Mouse (Mus musculus) embryonic facial prominence, embryonic 11.5 days (tissue): ENCODE measurements around the gene Psme1. TPM values are rescaled to one million over a fixed set of nuclear protein-coding genes. Genes with fewer than 3 reads are reported as not detected.
A peak's percentile ranks its signal among the peaks of the same experiment; 100 is the strongest.

Experiments
- ATAC-seq: fragments of 200-750 bp; cut with Nextera tagmentation; replicated peaks from 2 replicates; pipeline ENCODE4 v1.8.0; 2017; ENCODE audit warnings: low read depth; ENCODE audit not compliant: insufficient number of reproducible peaks, low FRiP score, low TSS enrichment
- DNase-seq: peaks from one replicate; pipeline ENCODE4 v3.0.0-alpha.2; 2015; ENCODE audit warnings: low spot score
- H3K27ac ChIP-seq: fragments of 300-500 bp; sonication (generic); replicated peaks from 2 replicates; pipeline ENCODE4 v1.5.1; 2014; ENCODE audit warnings: mild to moderate bottlenecking, low read depth, low read length, control low read depth
- H3K27me3 ChIP-seq: fragments of 300-500 bp; sonication (generic); 2 replicates; pipeline ENCODE4 v1.6.1; 2014; ENCODE audit warnings: mild to moderate bottlenecking, low read length, moderate library complexity, mixed read lengths; ENCODE audit not compliant: control insufficient read depth, insufficient read depth
- H3K36me3 ChIP-seq: fragments of 300-500 bp; sonication (generic); replicated peaks from 2 replicates; pipeline ENCODE4 v1.6.1; 2014; ENCODE audit warnings: low read depth, mild to moderate bottlenecking, low read length, moderate library complexity, mixed read lengths; ENCODE audit not compliant: control insufficient read depth, insufficient read depth
- H3K4me1 ChIP-seq: fragments of 300-500 bp; sonication (generic); 2 replicates; pipeline ENCODE4 v1.6.1; 2014; ENCODE audit warnings: low read length, mixed read lengths; ENCODE audit not compliant: control insufficient read depth, insufficient read depth
- H3K4me2 ChIP-seq: fragments of 300-500 bp; sonication (generic); 2 replicates; pipeline ENCODE4 v1.6.1; 2014; ENCODE audit warnings: low read depth, mild to moderate bottlenecking, control low read depth, low read length, moderate library complexity
- H3K4me3 ChIP-seq: fragments of 300-500 bp; sonication (generic); 2 replicates; pipeline ENCODE4 v1.5.1; 2014; ENCODE audit warnings: low read depth, low read length, control low read depth
- H3K9ac ChIP-seq: fragments of 300-500 bp; sonication (generic); replicated peaks from 2 replicates; pipeline ENCODE4 v1.6.1; 2014; ENCODE audit warnings: mild to moderate bottlenecking, control low read depth, low read length
- H3K9me3 ChIP-seq: fragments of 300-500 bp; sonication (generic); replicated peaks from 2 replicates; pipeline ENCODE4 v1.6.1; 2016; ENCODE audit warnings: mild to moderate bottlenecking, low read length, inconsistent platforms, mixed read lengths; ENCODE audit not compliant: control insufficient read depth
- WGBS: fragments of 180-500 bp; shearing (Covaris S2); extraction: QIAGEN DNeasy Blood & Tissue Kit; methylation state at CpG from one replicate; pipeline ENCODE4 v1.1.7; 2014; 5-methylcytosine and 5-hydroxymethylcytosine counted together
- polyA plus RNA-seq: library from polyadenylated mRNA; unstranded; fragments of >200 nt; fragmentation: Nextera tagmentation; extraction: Ambion mirVana; gene quantifications from 2 replicates; pipeline ENCODE4 v1.2.1, GENCODE M21; 2014

Gene Psme1
- polyA plus RNA-seq, 1 experiment from 2014 or later = 139 TPM

DNA sequence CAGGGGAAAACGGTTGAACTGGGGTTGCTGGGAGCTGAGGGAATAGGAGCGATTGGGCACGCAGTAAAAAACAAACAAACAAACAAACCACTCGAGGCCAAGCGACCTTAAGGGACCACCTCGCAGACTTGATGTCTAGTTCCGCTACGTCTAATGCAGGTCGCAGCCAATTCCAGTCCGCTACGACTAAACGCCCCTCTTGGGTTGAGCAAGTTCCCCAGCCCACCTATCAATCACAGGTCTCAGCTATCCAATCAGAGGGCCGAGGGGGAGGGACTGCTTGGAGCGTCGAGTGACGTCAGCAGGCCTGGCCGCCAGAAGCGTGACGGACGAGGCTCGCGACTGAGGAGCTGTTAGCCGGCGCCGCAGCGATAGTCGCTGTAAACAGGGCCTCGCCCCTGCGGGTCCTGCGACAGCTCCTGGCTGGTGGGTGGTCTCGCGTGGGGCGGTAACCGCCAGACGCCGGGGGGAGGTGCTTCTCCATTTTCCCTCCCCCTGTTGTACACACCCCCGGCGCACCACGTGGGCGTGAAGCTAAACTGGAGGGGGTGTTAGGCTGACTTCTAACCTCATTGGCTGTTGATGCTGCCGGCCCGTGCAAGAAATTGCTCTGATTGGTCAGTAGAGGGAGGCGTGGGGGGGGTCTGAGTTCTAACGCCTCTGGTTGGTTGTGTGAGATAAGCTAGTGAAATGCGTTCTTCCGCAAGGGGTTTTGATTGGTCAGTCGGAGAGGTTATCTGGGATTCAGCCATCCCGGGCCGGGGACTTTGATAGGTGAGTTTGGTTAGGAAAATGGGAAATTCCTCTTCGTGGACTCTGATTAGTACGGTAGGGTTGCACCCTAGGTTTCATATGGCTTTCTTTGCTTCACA is 17.5 kb upstream of the Psme1 start, which contains the start of gene A730061H03Rik:
Gene A730061H03Rik (minus strand): TSS at position 205 of the 872 bp plus-strand sequence.
- Histone ChIP-seq H3K27ac (peak within 1 kb of the TSS; percentile 90), H3K4me1 (peaks cover 4% of the 10 kb centered on the region; the same call in 1 of the 2 replicates), H3K27me3 (no peaks in the 10 kb centered on the region), H3K4me3 (peak within 1 kb of the TSS; percentile 56), H3K36me3 (no peaks in the 10 kb centered on the region; the same call in 1 of the 2 replicates), H3K9me3 (no peaks in the 10 kb centered on the region), H3K9ac (peak within 1 kb of the TSS; percentile 77), H3K4me2 (peak within 1 kb of the TSS; percentile 64)
- ATAC-seq (peak; percentile 96), DNase-seq (peak; percentile 99)
- under 1% methylated on average over 51 of the region's 51 CpGs for WGBS

DNA sequence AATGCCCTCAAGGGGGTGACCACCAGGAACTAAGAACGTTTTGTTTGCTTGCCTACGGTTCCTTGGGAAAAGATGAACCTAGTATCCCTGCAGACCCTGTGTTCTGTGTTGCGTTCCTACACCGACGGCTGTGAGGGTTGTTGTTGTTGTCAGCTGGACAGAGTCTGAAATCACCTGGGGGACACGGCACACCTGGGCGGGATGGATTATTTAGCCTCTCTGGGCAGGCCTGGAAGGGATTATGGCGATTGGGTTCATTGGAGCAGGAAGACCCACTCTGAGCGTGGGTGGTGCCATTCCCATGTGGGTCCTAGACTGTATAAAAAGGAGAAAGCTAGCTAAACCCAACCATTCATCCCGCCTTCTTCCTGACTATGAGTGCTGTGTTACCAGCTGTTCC is 16.1 kb upstream of the Psme1 start:
- H3K4me1 ChIP-seq = peaks cover 4% of the 10 kb centered on the region; the same call in 1 of the 2 replicates
- DNase-seq = no peak
- H3K9ac ChIP-seq = no peak overlapping the region
- no peak overlapping the region for H3K4me3 ChIP-seq
- H3K27ac ChIP-seq = no peak overlapping the region
- H3K9me3 ChIP-seq = no peaks in the 10 kb centered on the region
- H3K4me2 ChIP-seq = no peak overlapping the region
- no peaks in the 10 kb centered on the region for H3K27me3 ChIP-seq
- no peak for ATAC-seq
- whole genome bisulfite sequencing = 77% methylated on average over 10 of the region's 10 CpGs
- peaks cover 3% of the 10 kb centered on the region for H3K36me3 ChIP-seq

DNA sequence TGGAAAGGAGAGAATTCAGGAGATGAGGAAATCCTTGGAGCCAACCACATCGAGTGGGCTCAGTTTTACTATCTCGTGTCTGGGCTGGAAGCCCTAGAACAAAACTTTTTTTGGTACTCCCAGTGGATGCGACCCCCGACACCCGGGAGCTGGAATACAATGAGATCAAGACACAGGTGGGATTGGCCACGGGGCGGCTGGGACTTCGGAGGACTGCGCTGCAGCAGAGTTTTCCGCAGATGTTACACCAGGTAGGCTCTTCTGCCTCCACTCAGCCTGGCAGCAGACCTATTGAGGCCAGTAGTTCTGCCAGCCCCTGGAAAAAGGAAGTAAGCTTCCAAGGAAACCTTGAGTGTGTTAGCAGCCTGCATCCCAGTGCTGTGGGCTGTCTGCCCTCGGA is 14.7 kb upstream of the Psme1 start:
- no peaks in the 10 kb centered on the region for H3K27me3 ChIP-seq
- H3K4me3 ChIP-seq = no peak overlapping the region
- H3K36me3 ChIP-seq = peaks cover 3% of the 10 kb centered on the region
- DNase-seq (no peak), ATAC-seq (no peak)
- H3K9ac ChIP-seq = no peak overlapping the region
- WGBS = 87% methylated on average over 11 of the region's 11 CpGs
- H3K27ac ChIP-seq = no peak overlapping the region
- peaks cover 4% of the 10 kb centered on the region; the same call in 1 of the 2 replicates for H3K4me1 ChIP-seq
- no peaks in the 10 kb centered on the region for H3K9me3 ChIP-seq
- no peak overlapping the region for H3K4me2 ChIP-seq

DNA sequence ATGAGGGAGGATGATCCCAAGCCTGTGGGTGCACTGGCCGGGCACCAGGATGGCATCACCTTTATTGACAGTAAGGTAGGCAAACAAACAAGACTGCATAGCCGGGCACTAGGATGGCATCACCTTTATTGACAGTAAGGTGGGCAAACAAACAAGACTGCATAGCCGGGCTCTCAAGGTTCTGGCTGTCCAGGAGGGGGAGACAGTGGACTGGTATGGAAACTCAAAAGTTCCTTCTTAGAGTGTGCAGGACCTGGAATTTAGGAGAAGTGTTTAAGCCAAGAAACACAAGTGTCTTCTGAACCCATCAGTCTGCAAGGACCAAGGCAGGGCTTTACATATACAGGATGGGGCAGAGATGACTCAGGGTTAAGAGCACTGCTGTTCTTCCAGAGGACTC is 12.2 kb upstream of the Psme1 start:
- Histone ChIP-seq H3K4me2 (no peak overlapping the region), H3K27ac (no peak overlapping the region), H3K9ac (no peak overlapping the region), H3K4me3 (no peak overlapping the region), H3K4me1 (peaks cover 4% of the 10 kb centered on the region; the same call in 1 of the 2 replicates), H3K27me3 (no peaks in the 10 kb centered on the region), H3K9me3 (no peaks in the 10 kb centered on the region), H3K36me3 (peaks cover 3% of the 10 kb centered on the region)
- WGBS = 87% methylated on average over 3 of the region's 3 CpGs
- ATAC-seq = no peak
- no peak for DNase-seq

DNA sequence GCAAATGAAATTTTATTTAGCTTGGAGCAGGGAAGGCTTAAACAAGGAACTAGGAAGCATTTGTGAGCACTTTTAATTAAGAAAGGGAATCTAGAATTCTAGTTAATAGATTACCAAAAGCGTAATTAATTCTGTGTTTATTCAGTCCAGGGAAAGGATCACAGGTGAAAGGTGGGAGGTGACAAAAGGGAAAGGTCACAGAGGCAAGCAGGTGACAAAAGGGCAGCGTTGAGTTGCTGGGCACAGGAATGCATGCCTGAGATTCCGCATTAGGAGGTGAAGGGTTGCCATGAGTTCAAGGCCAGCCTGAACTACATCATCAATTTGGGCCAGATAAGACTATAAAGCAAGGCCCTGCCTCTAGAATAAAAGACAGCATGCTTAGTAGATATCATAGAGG is 10.4 kb upstream of the Psme1 start:
- H3K9me3 ChIP-seq = no peaks in the 10 kb centered on the region
- WGBS = 85% methylated on average over 3 of the region's 3 CpGs
- no peak overlapping the region for H3K27ac ChIP-seq
- no peak for ATAC-seq
- H3K4me3 ChIP-seq = no peak overlapping the region
- H3K27me3 ChIP-seq = no peaks in the 10 kb centered on the region
- H3K9ac ChIP-seq = no peak overlapping the region
- peaks cover 3% of the 10 kb centered on the region for H3K36me3 ChIP-seq
- DNase-seq = no peak
- H3K4me2 ChIP-seq = no peak overlapping the region
- no peaks in the 10 kb centered on the region for H3K4me1 ChIP-seq

DNA sequence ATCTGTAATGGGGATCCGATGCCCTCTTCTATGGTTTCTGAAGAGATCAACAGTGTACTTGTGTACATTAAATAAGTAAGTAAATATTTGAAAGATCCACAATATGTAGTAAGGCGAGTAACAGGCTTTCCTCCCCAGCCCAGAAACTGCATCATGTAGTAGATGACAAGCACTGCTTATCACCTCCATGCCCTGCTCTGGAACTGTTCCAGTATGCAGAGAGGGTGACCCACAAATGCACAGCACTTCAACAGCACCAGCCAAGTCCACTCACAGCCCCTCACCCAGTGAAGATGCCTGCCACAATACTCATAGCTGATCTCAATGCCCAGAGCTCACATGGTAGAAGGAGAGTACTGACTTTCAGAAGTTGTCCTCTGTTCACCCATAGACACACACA is 7.3 kb upstream of the Psme1 start:
- H3K4me1 ChIP-seq = no peaks in the 10 kb centered on the region
- no peak overlapping the region for H3K9ac ChIP-seq
- H3K4me3 ChIP-seq = no peak overlapping the region
- H3K4me2 ChIP-seq = no peak overlapping the region
- DNase-seq (no peak), ATAC-seq (no peak)
- no peaks in the 10 kb centered on the region for H3K9me3 ChIP-seq
- WGBS = 90% methylated on average over 2 of the region's 2 CpGs
- no peaks in the 10 kb centered on the region for H3K27me3 ChIP-seq
- peaks cover 3% of the 10 kb centered on the region for H3K36me3 ChIP-seq
- H3K27ac ChIP-seq = no peak overlapping the region

DNA sequence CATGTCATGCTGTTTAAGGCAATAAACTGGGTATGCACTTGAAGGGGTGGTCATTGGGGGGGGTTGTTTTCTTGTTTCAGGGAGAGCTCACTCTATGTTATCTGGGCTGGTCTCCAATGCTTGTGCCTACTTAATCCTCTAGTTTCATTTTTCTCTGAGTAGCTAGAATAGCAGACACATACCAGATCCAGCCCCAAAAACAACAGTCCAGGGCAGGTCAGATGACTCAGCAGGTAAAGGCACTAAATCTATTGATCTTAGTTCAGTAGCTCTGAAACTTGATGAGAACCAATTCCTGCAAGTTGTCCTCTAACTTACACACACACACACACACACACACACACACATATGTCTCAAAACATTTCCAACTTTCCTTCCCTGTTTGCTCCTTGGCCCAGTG is 6.2 kb upstream of the Psme1 start:
- Histone ChIP-seq H3K27ac (no peak overlapping the region), H3K4me1 (no peaks in the 10 kb centered on the region), H3K9ac (no peak overlapping the region), H3K4me2 (no peak overlapping the region), H3K27me3 (no peaks in the 10 kb centered on the region), H3K9me3 (no peaks in the 10 kb centered on the region), H3K4me3 (no peak overlapping the region), H3K36me3 (no peaks in the 10 kb centered on the region; the same call in 1 of the 2 replicates)
- no peak for DNase-seq
- no peak for ATAC-seq

DNA sequence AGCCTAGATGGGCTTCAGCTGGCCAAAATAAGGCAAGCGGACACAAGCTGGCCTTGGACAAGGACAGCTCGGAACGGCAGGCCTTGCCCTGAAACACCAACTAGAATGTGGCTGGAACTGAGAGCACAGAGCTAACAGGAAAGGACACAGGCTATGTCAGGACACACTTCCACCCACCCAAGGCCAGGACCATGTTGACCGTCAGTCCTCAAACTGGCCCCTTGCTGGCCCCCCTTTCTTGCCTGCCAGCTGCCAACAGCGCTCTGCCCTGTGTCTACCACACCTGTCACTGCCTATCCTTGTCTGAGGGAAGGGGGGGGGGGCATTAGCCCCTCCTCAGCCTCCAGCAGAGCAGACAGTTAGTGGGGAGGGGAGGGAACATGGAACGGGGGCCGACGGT is 2.6 kb upstream of the Psme1 start, which contains the start of gene Fitm1:
Gene Fitm1 (plus strand): TSS at position 316 of the 400 bp plus-strand sequence.
- ATAC-seq (no peak), DNase-seq (no peak)
- Histone ChIP-seq H3K4me3 (no peak within 1 kb of the TSS), H3K36me3 (no peaks in the 10 kb centered on the region), H3K9ac (no peak within 1 kb of the TSS), H3K4me1 (peaks cover 4% of the 10 kb centered on the region; the same call in 1 of the 2 replicates), H3K27me3 (no peaks in the 10 kb centered on the region), H3K9me3 (no peaks in the 10 kb centered on the region), H3K4me2 (no peak within 1 kb of the TSS), H3K27ac (no peak within 1 kb of the TSS)
- WGBS = 68% methylated on average over 8 of the region's 8 CpGs
